In genomic region chr16:38712581-38713403, GRCm38 (mm10) we compare ENCODE assay signal across 8 mouse cellular contexts. TPM values are rescaled to one million over a fixed set of nuclear protein-coding genes. Genes with fewer than 3 reads are reported as not detected.
DNase-seq lines count a peak whose midpoint lies in the region; ATAC-seq and TF ChIP-seq lines count a peak whose summit lies in the region.

Arhgap31 (minus strand) TSS chr16:38713274.

- H3K4me1 ChIP-seq in forebrain, embryonic 10.5 days, result peaks cover 27% of the 10 kb centered on the region
- peaks cover 44% of the 10 kb centered on the region for H3K4me1 ChIP-seq in heart, embryonic 13.5 days
- H3K4me1 ChIP-seq in kidney, postnatal 0 days (replicated peaks; ENCODE audit: insufficient read depth, low read length), result no peaks in the 10 kb centered on the region
- peaks cover 13% of the 10 kb centered on the region; the same call in 1 of the 2 replicates for H3K4me1 ChIP-seq in liver, embryonic 12.5 days

- peaks cover 40% of the 10 kb centered on the region for H3K79me3 ChIP-seq in C2C12 (ENCODE audit: low read depth)

- peak within 1 kb of the TSS; percentile 64 for H3K4me3 ChIP-seq in C2C12 (ENCODE audit: insufficient read depth, poor library complexity, severe bottlenecking)
- peak within 1 kb of the TSS; percentile 76 for H3K4me3 ChIP-seq in forebrain, embryonic 10.5 days
- H3K4me3 ChIP-seq in heart, embryonic 13.5 days, result peak within 1 kb of the TSS; percentile 87
- peak within 1 kb of the TSS; percentile 77 for H3K4me3 ChIP-seq in kidney, postnatal 0 days (replicated peaks; ENCODE audit: low read depth, low read length)
- peak within 1 kb of the TSS; percentile 56 for H3K4me3 ChIP-seq in liver, embryonic 12.5 days

- under 1% methylated on average over 73 of the region's 74 CpGs for WGBS in forebrain, embryonic 10.5 days
- under 1% methylated on average over 74 of the region's 74 CpGs for WGBS in heart, embryonic 13.5 days
- under 1% methylated on average over 74 of the region's 74 CpGs for WGBS in kidney, postnatal 0 days
- under 1% methylated on average over 73 of the region's 74 CpGs for WGBS in liver, embryonic 12.5 days (ENCODE audit: insufficient replicate concordance)

- DNase-seq in brain, embryonic 14.5 days (ENCODE audit: low read depth), result peak; percentile 79
- peak; percentile 77 for DNase-seq in forebrain, embryonic 10.5 days (ENCODE audit: extremely low spot score, low spot score)
- DNase-seq in kidney, postnatal 0 days (ENCODE audit: low spot score), result peak; percentile 94
- peak; percentile 83 for DNase-seq in naive thymus-derived CD4-positive, alpha-beta T cell, adult 2 months (ENCODE audit: low read depth)
- peak; percentile 61 to 83 for DNase-seq in spleen, postnatal 4 days (ENCODE audit: low spot score in 2 of 2)

- 0 out of 2 replicates have a peak, but pooled peaks have one; percentile 11 for TF ChIP-seq POLR2A in brain, embryonic 14.5 days (IDR thresholded peaks at IDR 0.05; ENCODE audit: borderline replicate concordance, extremely low read depth, insufficient read depth, insufficient read length, poor library complexity, severe bottlenecking)

- no peaks in the 10 kb centered on the region for H3K27me3 ChIP-seq in C2C12 (ENCODE audit: control insufficient read depth, insufficient read depth, insufficient read length)
- H3K27me3 ChIP-seq in forebrain, embryonic 10.5 days (ENCODE audit: poor library complexity, severe bottlenecking), result peaks cover 30% of the 10 kb centered on the region
- H3K27me3 ChIP-seq in heart, embryonic 13.5 days (replicated peaks), result no peaks in the 10 kb centered on the region
- H3K27me3 ChIP-seq in kidney, postnatal 0 days (ENCODE audit: insufficient read depth, low read length), result no peaks in the 10 kb centered on the region
- H3K27me3 ChIP-seq in liver, embryonic 12.5 days (replicated peaks), result peaks cover 64% of the 10 kb centered on the region

- peak within 1 kb of the TSS; percentile 90 for H3K27ac ChIP-seq in forebrain, embryonic 10.5 days
- peak within 1 kb of the TSS; percentile 100 for H3K27ac ChIP-seq in heart, embryonic 13.5 days (replicated peaks)
- H3K27ac ChIP-seq in kidney, postnatal 0 days, result peak within 1 kb of the TSS; percentile 89
- peak within 1 kb of the TSS; percentile 63 for H3K27ac ChIP-seq in liver, embryonic 12.5 days

- no peaks in the 10 kb centered on the region for H3K9me3 ChIP-seq in forebrain, embryonic 10.5 days
- H3K9me3 ChIP-seq in heart, embryonic 13.5 days, result no peaks in the 10 kb centered on the region
- H3K9me3 ChIP-seq in kidney, postnatal 0 days (replicated peaks; ENCODE audit: low read length), result no peaks in the 10 kb centered on the region
- H3K9me3 ChIP-seq in liver, embryonic 12.5 days (replicated peaks), result no peaks in the 10 kb centered on the region

- H3K79me2 ChIP-seq in C2C12 (ENCODE audit: control insufficient read depth, insufficient read depth), result peaks cover 49% of the 10 kb centered on the region

- TF ChIP-seq CTCF in C2C12 (IDR thresholded peaks at IDR 0.05; ENCODE audit: control insufficient read depth, insufficient read depth, insufficient read length), result no peak
- TF ChIP-seq CTCF in brain, embryonic 14.5 days (IDR thresholded peaks at IDR 0.05; ENCODE audit: borderline replicate concordance, extremely low read depth, insufficient read depth, insufficient read length), result no peak
- no peak for TF ChIP-seq CTCF in kidney, postnatal 0 days (IDR thresholded peaks at IDR 0.05; ENCODE audit: low read depth)

- peak; percentile 79 for ATAC-seq in heart, embryonic 13.5 days (ENCODE audit: extremely low read depth, insufficient number of reproducible peaks, low FRiP score, low TSS enrichment)
- peak; percentile 87 for ATAC-seq in kidney, postnatal 0 days (replicated peaks; ENCODE audit: low FRiP score, low read depth)
- peak; percentile 89 for ATAC-seq in liver, embryonic 12.5 days

- H3K4me2 ChIP-seq in heart, embryonic 13.5 days, result peak within 1 kb of the TSS; percentile 71
- H3K4me2 ChIP-seq in kidney, postnatal 0 days (ENCODE audit: low read length), result peak within 1 kb of the TSS; percentile 79
- H3K4me2 ChIP-seq in liver, embryonic 12.5 days, result peak within 1 kb of the TSS; percentile 75

- H3ac ChIP-seq in C2C12 (ENCODE audit: control insufficient read depth, insufficient read length, low read depth), result peak within 1 kb of the TSS; percentile 85

- H3K9ac ChIP-seq in heart, embryonic 13.5 days, result peak within 1 kb of the TSS; percentile 98
- peak within 1 kb of the TSS; percentile 68 for H3K9ac ChIP-seq in kidney, postnatal 0 days (ENCODE audit: low read depth, low read length)
- H3K9ac ChIP-seq in liver, embryonic 12.5 days, result peak within 1 kb of the TSS; percentile 55

- peaks cover 19% of the 10 kb centered on the region for H3K36me3 ChIP-seq in C2C12 (ENCODE audit: control insufficient read depth, insufficient read depth)
- H3K36me3 ChIP-seq in forebrain, embryonic 10.5 days (replicated peaks), result no peaks in the 10 kb centered on the region
- peaks cover 20% of the 10 kb centered on the region for H3K36me3 ChIP-seq in heart, embryonic 13.5 days
- no peaks in the 10 kb centered on the region for H3K36me3 ChIP-seq in kidney, postnatal 0 days (ENCODE audit: insufficient read depth, low read length)
- no peaks in the 10 kb centered on the region for H3K36me3 ChIP-seq in liver, embryonic 12.5 days

TF ChIP-seq in C2C12, 6 proteins besides CTCF, POLR2A, EP300 and RAD21:
- TF ChIP-seq FOSL1 (IDR thresholded peaks at IDR 0.05; ENCODE audit: insufficient read depth, low read length, poor library complexity, severe bottlenecking) (no peak), MYOG (IDR thresholded peaks at IDR 0.05; ENCODE audit: control insufficient read depth, extremely low read depth, insufficient read length) (no peak), MYOD1 (IDR thresholded peaks at IDR 0.05; ENCODE audit: control insufficient read depth, insufficient read length, low read depth) (no peak), MAX (IDR thresholded peaks at IDR 0.05) (peak; percentile 12), CEBPB (IDR thresholded peaks at IDR 0.05; ENCODE audit: low read depth) (no peak), USF1 (IDR thresholded peaks at IDR 0.05; ENCODE audit: low read depth) (no peak)

RNA-seq across cellular contexts. Expression of gene Arhgap31, which starts in this region (rescaled TPM):
- 15.7 TPM for polyA plus RNA-seq in C2C12 (2012; fragmentation: generic; extraction: Trizol)
- polyA plus RNA-seq in brain, embryonic 14.5 days (2012; rRNA removed), result 3.2 and 7.0 TPM in 2 replicates
- 7.3 and 7.4 TPM in 2 replicates for polyA plus RNA-seq in forebrain, embryonic 10.5 days (2016; fragmentation: Nextera tagmentation; extraction: Ambion mirVana)
- polyA plus RNA-seq in heart, embryonic 13.5 days (2015; fragmentation: Nextera tagmentation; extraction: Ambion mirVana), result 26.2 and 27.9 TPM in 2 replicates
- 5.4 and 5.9 TPM in 2 replicates for polyA plus RNA-seq in kidney, postnatal 0 days (2015; fragmentation: Nextera tagmentation; extraction: Ambion mirVana)
- 3.5 and 4.0 TPM in 2 replicates for polyA plus RNA-seq in liver, embryonic 12.5 days (2016; fragmentation: Nextera tagmentation; extraction: Ambion mirVana)

Comparison
In these comparisons a context has a peak if more than half of its experiments do, and no peak if none do; other contexts are left out.
1. Peak in every context shown above with its lines: DNase-seq, ATAC-seq, H3K4me3 ChIP-seq and H3K27ac ChIP-seq.